Mouse (Mus musculus) C2C12 (cell line): ENCODE results near the gene Xiap.

ENCODE experiments used
- CTCF ChIP-seq: IDR thresholded peaks from one replicate; pipeline ENCODE4 v1.5.1; 2011; ENCODE audit not compliant: control insufficient read depth, insufficient read depth, insufficient read length
- FOSL1 ChIP-seq: IDR thresholded peaks from one replicate; pipeline ENCODE4 v1.8.0; 2011; ENCODE audit warnings: mild to moderate bottlenecking, low read length; ENCODE audit not compliant: poor library complexity, insufficient read depth, severe bottlenecking
- MAX ChIP-seq: IDR thresholded peaks from one replicate; pipeline ENCODE4 v1.6.1; 2011; ENCODE audit warnings: mild to moderate bottlenecking, control low read depth
- USF1 ChIP-seq: IDR thresholded peaks from one replicate; pipeline ENCODE4 v1.6.1; 2011; ENCODE audit warnings: low read depth, mild to moderate bottlenecking, control low read depth, moderate library complexity

GRCm38 (mm10) chrX:42068201-42068874, 8.9 kb downstream of the Xiap start:
- no peak for TF ChIP-seq FOSL1
- TF ChIP-seq USF1, result no peak
- TF ChIP-seq CTCF, result no peak
- no peak for TF ChIP-seq MAX
